Mouse (Mus musculus) heart, adult 9 months (tissue): ENCODE measurements around the gene Gltpd2.

ENCODE experiments used
- DNase-seq, 2 experiments: peaks; one replicate each; pipeline ENCODE4 v3.0.0; 2022; ENCODE audit warnings: low spot score in 2 of 2

Gltpd2 gene

GRCm38 (mm10) chr11:70563470-70564275 is 44.7 kb downstream of the Gltpd2 start:
- DNase-seq = peak; percentile 40

GRCm38 (mm10) chr11:70564276-70564873 is 45.4 kb downstream of the Gltpd2 start:
- no peak for DNase-seq

GRCm38 (mm10) chr11:70566586-70566985 is 47.6 kb downstream of the Gltpd2 start:
- peak; percentile 13 to 33 for DNase-seq
